ENCODE assay signal across 10 mouse cellular contexts in the genomic region with DNA sequence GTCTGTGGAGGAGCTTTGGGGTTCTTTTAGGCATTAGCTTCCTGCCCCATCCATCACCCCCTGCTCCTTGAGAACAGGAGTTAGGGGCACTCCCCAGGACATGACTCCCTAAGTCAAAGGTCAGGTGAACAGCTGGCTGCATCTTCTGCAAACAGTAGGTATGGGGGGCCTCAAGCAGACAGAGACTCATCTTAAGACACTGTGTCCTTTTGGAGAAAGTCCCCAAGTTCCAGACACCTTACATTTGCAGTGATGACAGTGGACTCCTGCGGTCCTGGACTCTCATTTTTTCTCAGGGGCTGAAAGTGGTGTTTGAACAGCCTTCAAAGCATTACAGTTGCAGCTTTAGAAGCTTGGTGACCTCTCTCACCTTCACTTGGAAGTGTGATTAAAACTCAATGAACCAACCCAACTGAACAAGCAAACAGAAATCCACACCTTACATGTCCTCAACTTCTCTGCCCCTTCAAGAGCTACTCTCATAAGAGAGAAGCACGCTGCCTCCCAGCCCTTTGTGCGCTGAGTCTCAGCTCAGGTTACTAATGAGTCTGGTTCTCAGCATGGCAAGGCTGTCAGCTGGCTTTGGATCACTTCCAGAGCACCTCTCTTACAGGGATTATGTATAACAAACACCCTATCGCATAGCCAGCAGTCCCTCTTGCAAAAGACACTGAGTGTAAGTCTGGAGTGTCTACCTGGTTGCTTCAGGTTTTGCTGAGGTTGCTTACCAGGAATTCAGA.
DNase-seq lines count a peak whose midpoint lies in the region; ATAC-seq and TF ChIP-seq lines count a peak whose summit lies in the region.
"Had no signal": no experiment of that assay in that cellular context is flagged by ENCODE, and none has a peak within 500 bp of the region (broad histone marks: within the 10 kb centered on the region; RNA-seq: fewer than 3 reads in every experiment).

No protein-coding gene starts in this region.

- H3K4me1 ChIP-seq in hindbrain, embryonic 10.5 days (replicated peaks) = peaks cover 9% of the 10 kb centered on the region; the same call in 1 of the 2 replicates
- H3K4me1 ChIP-seq in hindbrain, postnatal 0 days (ENCODE audit: insufficient read depth, low read length) = no peaks in the 10 kb centered on the region
- H3K4me1 ChIP-seq in embryonic facial prominence, embryonic 10.5 days = peaks cover 14% of the 10 kb centered on the region
- H3K4me1 ChIP-seq in kidney, embryonic 15.5 days = peaks cover 10% of the 10 kb centered on the region

- DNase-seq in hindbrain, embryonic 10.5 days (ENCODE audit: low spot score) = peak; percentile 23
- no peak for DNase-seq in hindbrain, postnatal 0 days (ENCODE audit: low spot score)
- peak; percentile 72 for DNase-seq in embryonic facial prominence, embryonic 10.5 days (ENCODE audit: low spot score)
- DNase-seq in lung, postnatal 10 days = peak; percentile 21
- no peak for DNase-seq in adrenal gland, adult 2 months
- no peak for DNase-seq in thymus, postnatal 10 days (ENCODE audit: low spot score in 2 of 2)
- DNase-seq: cerebellum, postnatal 36 days; left cerebral cortex, postnatal 4 days had no signal

- ATAC-seq in hindbrain, postnatal 0 days = no peak
- ATAC-seq in kidney, embryonic 15.5 days (replicated peaks; ENCODE audit: low FRiP score) = peak; percentile 93
- no peak for ATAC-seq in inflammation-experienced regulatory T-cells, adult 6 months

- H3K27ac ChIP-seq in hindbrain, embryonic 10.5 days = no peak overlapping the region; the same call in 1 of the 2 replicates
- no peak overlapping the region for H3K27ac ChIP-seq in hindbrain, postnatal 0 days
- peak overlapping the region; percentile 63 for H3K27ac ChIP-seq in embryonic facial prominence, embryonic 10.5 days (replicated peaks)
- peak overlapping the region; percentile 51; the same call in 1 of the 2 replicates for H3K27ac ChIP-seq in kidney, embryonic 15.5 days

- H3K9me3 ChIP-seq in hindbrain, embryonic 10.5 days = no peaks in the 10 kb centered on the region
- H3K9me3 ChIP-seq in hindbrain, postnatal 0 days (ENCODE audit: low read length) = no peaks in the 10 kb centered on the region
- no peaks in the 10 kb centered on the region for H3K9me3 ChIP-seq in embryonic facial prominence, embryonic 10.5 days
- no peaks in the 10 kb centered on the region for H3K9me3 ChIP-seq in kidney, embryonic 15.5 days (replicated peaks)

- H3K4me2 ChIP-seq in hindbrain, postnatal 0 days (ENCODE audit: low read depth, low read length) = no peak overlapping the region
- H3K4me2 ChIP-seq in kidney, embryonic 15.5 days = no peak overlapping the region

- no peaks in the 10 kb centered on the region for H3K36me3 ChIP-seq in hindbrain, embryonic 10.5 days
- H3K36me3 ChIP-seq in hindbrain, postnatal 0 days (ENCODE audit: insufficient read depth, low read length) = no peaks in the 10 kb centered on the region
- no peaks in the 10 kb centered on the region for H3K36me3 ChIP-seq in embryonic facial prominence, embryonic 10.5 days (replicated peaks)
- H3K36me3 ChIP-seq in kidney, embryonic 15.5 days = no peaks in the 10 kb centered on the region

- no peaks in the 10 kb centered on the region for H3K27me3 ChIP-seq in hindbrain, embryonic 10.5 days (ENCODE audit: insufficient read depth, poor library complexity, severe bottlenecking)
- no peaks in the 10 kb centered on the region for H3K27me3 ChIP-seq in hindbrain, postnatal 0 days (ENCODE audit: insufficient read depth, low read length)
- H3K27me3 ChIP-seq in embryonic facial prominence, embryonic 10.5 days (replicated peaks; ENCODE audit: low read depth, poor library complexity, severe bottlenecking) = no peaks in the 10 kb centered on the region; the same call in 1 of the 2 replicates
- no peaks in the 10 kb centered on the region for H3K27me3 ChIP-seq in kidney, embryonic 15.5 days

- 44% methylated on average over 4 of the region's 4 CpGs for WGBS in hindbrain, embryonic 10.5 days
- 42% methylated on average over 4 of the region's 4 CpGs for WGBS in hindbrain, postnatal 0 days
- 35% methylated on average over 4 of the region's 4 CpGs for WGBS in embryonic facial prominence, embryonic 10.5 days
- 21% methylated on average over 4 of the region's 4 CpGs for WGBS in kidney, embryonic 15.5 days

- no peak overlapping the region for H3K4me3 ChIP-seq in hindbrain, embryonic 10.5 days
- no peak overlapping the region for H3K4me3 ChIP-seq in hindbrain, postnatal 0 days (ENCODE audit: low read length)
- H3K4me3 ChIP-seq in embryonic facial prominence, embryonic 10.5 days = no peak overlapping the region
- H3K4me3 ChIP-seq in kidney, embryonic 15.5 days (replicated peaks) = no peak overlapping the region

- no peak overlapping the region for H3K9ac ChIP-seq in hindbrain, postnatal 0 days (replicated peaks; ENCODE audit: low read length)
- no peak overlapping the region for H3K9ac ChIP-seq in kidney, embryonic 15.5 days

- TF ChIP-seq CTCF in hindbrain, postnatal 0 days (IDR thresholded peaks at IDR 0.05; ENCODE audit: low read depth) = no peak

Comparison
In these comparisons a context has a peak if more than half of its experiments do, and no peak if none do; other contexts are left out.
1. DNase-seq: peak in hindbrain, embryonic 10.5 days (single experiment), embryonic facial prominence, embryonic 10.5 days (single experiment) and lung, postnatal 10 days (single experiment); none in hindbrain, postnatal 0 days (single experiment), adrenal gland, adult 2 months (single experiment) and thymus, postnatal 10 days (0 of 2).
2. H3K27ac ChIP-seq: peak in embryonic facial prominence, embryonic 10.5 days (single experiment) and kidney, embryonic 15.5 days (single experiment); none in hindbrain, embryonic 10.5 days (single experiment) and hindbrain, postnatal 0 days (single experiment).